Mouse (Mus musculus) hindlimb bud, embryonic 11.5 days (tissue): Measurements from ENCODE around the gene Gm17455.

Experiments used
- DNase-seq: peaks from one replicate; pipeline ENCODE4 v3.0.0-alpha.2; 2012; ENCODE audit warnings: low read depth, low spot score; ENCODE audit errors: extremely low spot score

The Gm17455 gene

GRCm38 (mm10) chr10:60399449-60399848 is at the start of gene Gm17455:
TSS of gene Gm17455 (plus strand) at chr10:60399726.
- DNase-seq, result no peak

- no peak for DNase-seq
Observed at GRCm38 (mm10) chr10:60350077-60350804, 49.3 kb upstream of the Gm17455 start.

- peak; percentile 70 for DNase-seq
Observed at GRCm38 (mm10) chr10:60350805-60351167, 48.7 kb upstream of the Gm17455 start.

GRCm38 (mm10) chr10:60351248-60351647 is 48.3 kb upstream of the Gm17455 start:
- no peak for DNase-seq

GRCm38 (mm10) chr10:60351761-60352455 is 47.6 kb upstream of the Gm17455 start:
- no peak for DNase-seq

GRCm38 (mm10) chr10:60353241-60354002 is 46.1 kb upstream of the Gm17455 start:
- DNase-seq, result no peak

- no peak for DNase-seq
Observed at GRCm38 (mm10) chr10:60354003-60354325, 45.6 kb upstream of the Gm17455 start.

GRCm38 (mm10) chr10:60354881-60355677 is 44.4 kb upstream of the Gm17455 start:
- no peak for DNase-seq

GRCm38 (mm10) chr10:60357441-60357840 is 42.1 kb upstream of the Gm17455 start:
- DNase-seq, result no peak

GRCm38 (mm10) chr10:60357901-60358300 is 41.6 kb upstream of the Gm17455 start:
- no peak for DNase-seq

- DNase-seq, result no peak
Observed at GRCm38 (mm10) chr10:60358776-60359175, 40.8 kb upstream of the Gm17455 start.

- DNase-seq, result no peak
Observed at GRCm38 (mm10) chr10:60361615-60362309, 37.8 kb upstream of the Gm17455 start.

GRCm38 (mm10) chr10:60362310-60362628 is 37.3 kb upstream of the Gm17455 start:
- DNase-seq, result no peak

GRCm38 (mm10) chr10:60363426-60363825 is 36.1 kb upstream of the Gm17455 start:
- DNase-seq, result no peak

GRCm38 (mm10) chr10:60367145-60367544 is 32.4 kb upstream of the Gm17455 start:
- no peak for DNase-seq

GRCm38 (mm10) chr10:60367904-60368303 is 31.6 kb upstream of the Gm17455 start:
- no peak for DNase-seq

GRCm38 (mm10) chr10:60369405-60369804 is 30.1 kb upstream of the Gm17455 start:
- DNase-seq, result no peak

- DNase-seq, result no peak
Observed at GRCm38 (mm10) chr10:60370098-60370497, 29.4 kb upstream of the Gm17455 start.

- DNase-seq, result no peak
Observed at GRCm38 (mm10) chr10:60370601-60371061, 28.9 kb upstream of the Gm17455 start.

- no peak for DNase-seq
Observed at GRCm38 (mm10) chr10:60371596-60372386, 27.7 kb upstream of the Gm17455 start.
